Mouse (Mus musculus) liver, embryonic 13.5 days (tissue): ENCODE measurements at regions not wholly inside any gene's neighbourhood (a gene's known extent, or its start where the extent isn't known, plus 50 kb on each side); places are given as distances from the start of the nearest gene placed in this dataset.

Experiments used
- ATAC-seq: fragments of 200-750 bp; cut with Nextera tagmentation; 2 replicates; pipeline ENCODE4 v1.8.0; 2017; ENCODE audit warnings: low read depth, mild to moderate bottlenecking, moderate number of reproducible peaks, moderate library complexity
- DNase-seq: peaks from one replicate; pipeline ENCODE4 v3.0.0; 2022
- H3K27ac ChIP-seq: fragments of 300-500 bp; sonication (generic); 2 replicates; pipeline ENCODE4 v1.5.1; 2015; ENCODE audit warnings: moderate library complexity, mild to moderate bottlenecking, inconsistent platforms
- H3K27me3 ChIP-seq: fragments of 300-500 bp; sonication (generic); 2 replicates; pipeline ENCODE4 v1.6.1; 2015; ENCODE audit warnings: mild to moderate bottlenecking, inconsistent platforms
- H3K36me3 ChIP-seq: fragments of 300-500 bp; sonication (generic); 2 replicates; pipeline ENCODE4 v1.6.1; 2015; ENCODE audit warnings: mild to moderate bottlenecking, inconsistent platforms
- H3K4me1 ChIP-seq: fragments of 300-500 bp; sonication (generic); replicated peaks from 2 replicates; pipeline ENCODE4 v1.6.1; 2015; ENCODE audit warnings: inconsistent platforms
- H3K4me2 ChIP-seq: fragments of 300-500 bp; sonication (generic); 2 replicates; pipeline ENCODE4 v1.6.1; 2015; ENCODE audit warnings: inconsistent platforms, mild to moderate bottlenecking, moderate library complexity
- H3K4me3 ChIP-seq: fragments of 300-500 bp; sonication (generic); replicated peaks from 2 replicates; pipeline ENCODE4 v1.5.1; 2015; ENCODE audit warnings: mild to moderate bottlenecking, inconsistent platforms
- H3K9ac ChIP-seq: fragments of 300-500 bp; sonication (generic); 2 replicates; pipeline ENCODE4 v1.6.1; 2015; ENCODE audit warnings: mild to moderate bottlenecking, inconsistent platforms
- H3K9me3 ChIP-seq: fragments of 300-500 bp; sonication (generic); replicated peaks from 2 replicates; pipeline ENCODE4 v1.6.1; 2016; ENCODE audit warnings: inconsistent platforms
- WGBS: fragments of 180-500 bp; shearing (Covaris S2); methylation state at CpG from one replicate; pipeline ENCODE4 v1.1.7; 2015; ENCODE audit not compliant: insufficient replicate concordance; 5-methylcytosine and 5-hydroxymethylcytosine counted together

DNA sequence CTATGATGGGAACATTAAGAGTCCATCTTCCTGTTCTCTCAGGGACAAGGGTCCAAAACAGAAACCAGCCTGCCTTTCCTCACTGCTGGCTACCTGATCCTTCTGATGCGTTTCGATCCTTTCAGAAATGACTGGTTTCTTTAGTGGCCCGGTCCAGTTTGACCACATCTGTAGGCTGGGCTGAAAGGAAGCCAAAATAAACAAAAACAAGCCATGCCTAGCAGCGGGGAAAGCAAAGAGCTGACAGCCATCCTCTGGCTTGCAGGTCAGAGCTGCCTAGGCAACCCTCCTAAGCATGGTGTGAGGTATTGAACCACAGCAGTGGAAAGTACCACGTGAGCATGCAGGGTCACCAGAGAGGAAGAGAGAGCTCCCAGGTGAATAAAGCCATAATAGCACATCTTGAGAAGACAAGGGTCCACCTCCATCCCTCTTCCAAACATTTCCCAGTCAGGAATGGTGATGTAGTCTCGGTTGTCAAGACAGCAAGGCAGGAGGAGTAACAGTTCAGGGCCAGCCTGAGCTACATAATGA is 146.6 kb downstream of the Rybp start:
- Histone ChIP-seq H3K9ac (no peak overlapping the region), H3K36me3 (no peaks in the 10 kb centered on the region), H3K4me2 (no peak overlapping the region), H3K4me3 (no peak overlapping the region), H3K27ac (no peak overlapping the region), H3K4me1 (peaks cover 30% of the 10 kb centered on the region), H3K9me3 (no peaks in the 10 kb centered on the region), H3K27me3 (0 out of 2 replicates have a peak, but pooled peaks cover 9% of the 10 kb centered on the region)
- ATAC-seq (no peak), DNase-seq (no peak)
- WGBS: 47% methylated on average over 6 of the region's 6 CpGs

DNA sequence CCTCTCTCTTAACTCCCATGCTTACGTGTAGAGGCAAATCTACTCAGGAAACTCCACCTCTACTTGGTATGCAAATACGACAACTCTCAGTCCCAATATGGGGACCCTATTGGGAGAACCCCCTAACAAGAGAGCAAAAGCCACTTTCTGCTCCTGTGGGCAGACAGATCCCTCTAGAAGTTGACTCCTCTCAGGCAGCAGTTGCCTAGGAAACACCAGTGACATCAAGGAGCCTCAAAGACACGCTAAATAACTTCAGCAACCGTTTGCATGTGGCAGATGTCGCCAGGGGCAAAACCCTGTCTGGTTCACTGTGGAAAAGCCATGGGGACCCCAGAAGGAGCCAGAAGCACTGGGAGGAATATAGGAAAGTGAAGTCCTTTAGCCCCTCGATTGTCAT is 147.5 kb downstream of the Rybp start:
- Histone ChIP-seq H3K4me3 (no peak overlapping the region), H3K27ac (no peak overlapping the region), H3K27me3 (0 out of 2 replicates have a peak, but pooled peaks cover 9% of the 10 kb centered on the region), H3K9me3 (no peaks in the 10 kb centered on the region), H3K9ac (no peak overlapping the region), H3K36me3 (no peaks in the 10 kb centered on the region), H3K4me2 (no peak overlapping the region), H3K4me1 (peaks cover 24% of the 10 kb centered on the region)
- ATAC-seq (no peak), DNase-seq (no peak)
- WGBS: 60% methylated on average over 6 of the region's 6 CpGs

DNA sequence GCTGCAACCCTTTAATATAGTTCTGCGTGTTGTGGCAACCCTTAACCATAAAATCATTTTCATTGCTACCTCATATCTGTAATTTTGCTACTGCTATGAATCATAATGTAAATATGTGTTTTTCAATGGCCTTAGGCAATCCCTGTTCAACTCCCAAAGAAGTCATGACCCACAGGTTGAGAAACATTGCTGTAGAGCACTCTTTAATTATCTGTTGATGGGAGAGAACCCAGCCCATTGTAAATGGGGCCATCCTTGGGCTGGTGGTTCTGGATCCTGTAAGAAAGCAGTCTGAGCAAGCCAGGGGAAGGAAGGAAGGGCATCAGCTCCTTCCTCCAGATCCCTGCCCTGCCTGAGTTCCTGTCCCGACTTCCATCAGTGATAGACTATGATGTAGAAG is 148.6 kb downstream of the Rybp start:
- ATAC-seq (no peak), DNase-seq (no peak)
- Histone ChIP-seq H3K4me2 (no peak overlapping the region), H3K4me1 (peaks cover 14% of the 10 kb centered on the region), H3K27ac (no peak overlapping the region), H3K36me3 (no peaks in the 10 kb centered on the region), H3K9ac (no peak overlapping the region), H3K27me3 (0 out of 2 replicates have a peak, but pooled peaks cover 9% of the 10 kb centered on the region), H3K9me3 (no peaks in the 10 kb centered on the region), H3K4me3 (no peak overlapping the region)
- WGBS: 51% methylated on average over 2 of the region's 2 CpGs

DNA sequence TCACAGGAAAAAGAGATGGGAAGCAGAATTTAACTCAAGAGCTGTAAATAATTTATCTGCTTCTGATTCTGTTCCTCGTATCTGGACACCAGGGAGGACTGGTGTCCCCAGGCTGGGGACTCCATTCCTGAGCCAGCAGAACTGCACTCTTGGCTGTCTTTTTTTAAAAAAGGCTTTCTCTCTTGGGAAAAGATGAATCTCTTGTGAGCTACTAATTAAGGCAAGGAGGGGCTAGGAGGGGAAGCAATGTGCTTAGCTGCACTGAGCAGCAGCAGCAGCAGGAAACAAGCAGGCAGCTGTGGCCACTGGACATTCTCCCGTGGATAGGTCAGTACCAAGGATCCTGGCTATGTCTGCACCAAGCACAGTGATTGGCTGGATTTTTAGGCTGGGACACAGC is 152.1 kb downstream of the Rybp start:
- no peak overlapping the region for H3K27ac ChIP-seq
- H3K36me3 ChIP-seq: no peaks in the 10 kb centered on the region
- H3K4me1 ChIP-seq: no peaks in the 10 kb centered on the region
- no peak overlapping the region for H3K4me2 ChIP-seq
- no peaks in the 10 kb centered on the region for H3K9me3 ChIP-seq
- DNase-seq (no peak), ATAC-seq (no peak)
- no peak overlapping the region for H3K9ac ChIP-seq
- H3K27me3 ChIP-seq: 0 out of 2 replicates have a peak, but pooled peaks cover 9% of the 10 kb centered on the region
- no peak overlapping the region for H3K4me3 ChIP-seq
- 24% methylated on average over 2 of the region's 2 CpGs for WGBS

DNA sequence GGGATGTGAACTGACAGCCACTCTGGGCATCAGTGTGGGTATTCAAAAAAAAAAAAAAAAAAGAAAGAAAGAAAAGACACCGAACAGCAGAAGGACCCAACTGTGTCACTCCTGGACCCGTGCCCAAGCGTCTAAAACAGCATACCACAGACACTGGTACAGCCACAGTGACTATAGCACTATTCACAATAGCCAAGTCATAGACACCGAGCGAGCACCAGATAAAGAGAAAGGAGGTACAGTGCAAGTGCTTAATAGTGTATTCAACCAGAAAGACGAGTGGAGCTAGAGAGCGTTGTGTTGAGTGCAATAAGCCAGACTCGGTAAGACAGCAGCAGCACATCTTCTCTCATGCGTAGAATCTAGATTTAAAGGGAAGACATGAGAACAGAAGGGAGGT is 153.3 kb downstream of the Rybp start:
- 67% methylated on average over 9 of the region's 9 CpGs for WGBS
- Histone ChIP-seq H3K4me3 (no peak overlapping the region), H3K27ac (no peak overlapping the region), H3K27me3 (0 out of 2 replicates have a peak, but pooled peaks cover 2% of the 10 kb centered on the region), H3K4me1 (no peaks in the 10 kb centered on the region), H3K4me2 (no peak overlapping the region), H3K9ac (no peak overlapping the region), H3K36me3 (no peaks in the 10 kb centered on the region), H3K9me3 (no peaks in the 10 kb centered on the region)
- ATAC-seq (no peak), DNase-seq (no peak)

DNA sequence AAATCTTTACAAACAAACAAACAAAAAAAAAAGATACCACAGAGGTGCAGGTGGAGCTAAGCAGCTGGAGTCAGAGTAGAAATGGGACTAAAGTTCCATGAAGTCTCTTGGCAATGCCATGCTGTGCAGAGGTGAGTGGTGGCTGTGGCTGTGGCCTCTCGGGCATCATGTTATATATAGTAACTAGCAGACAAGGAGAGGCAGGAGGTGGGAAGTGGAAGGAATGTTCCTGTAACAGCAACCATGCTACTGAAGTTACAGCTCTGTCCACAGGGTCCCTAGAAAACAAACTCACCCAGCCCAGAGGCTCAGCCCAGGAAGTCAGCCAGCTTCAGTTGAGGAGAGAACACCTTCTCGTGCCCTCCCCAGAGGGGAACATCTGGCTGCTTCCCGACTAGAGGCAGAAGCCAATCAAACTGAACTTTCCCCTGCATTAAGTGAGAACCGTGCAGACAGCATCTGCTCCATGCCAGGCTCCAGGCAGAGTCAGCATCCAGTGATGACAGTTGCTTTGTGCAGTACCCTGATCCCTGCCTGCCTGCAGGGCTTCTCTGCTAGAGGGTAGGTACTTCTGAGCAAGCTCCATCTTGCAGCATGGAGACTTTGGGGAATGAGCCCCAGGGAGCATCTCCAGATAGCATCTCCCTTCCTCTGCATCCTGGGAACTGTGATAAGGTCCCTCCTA is 154.2 kb downstream of the Rybp start:
- Histone ChIP-seq H3K4me3 (no peak overlapping the region), H3K36me3 (no peaks in the 10 kb centered on the region), H3K9ac (no peak overlapping the region), H3K27me3 (no peaks in the 10 kb centered on the region), H3K4me1 (no peaks in the 10 kb centered on the region), H3K4me2 (no peak overlapping the region), H3K9me3 (no peaks in the 10 kb centered on the region), H3K27ac (no peak overlapping the region)
- no peak for DNase-seq
- 35% methylated on average over 4 of the region's 4 CpGs for WGBS
- no peak for ATAC-seq

DNA sequence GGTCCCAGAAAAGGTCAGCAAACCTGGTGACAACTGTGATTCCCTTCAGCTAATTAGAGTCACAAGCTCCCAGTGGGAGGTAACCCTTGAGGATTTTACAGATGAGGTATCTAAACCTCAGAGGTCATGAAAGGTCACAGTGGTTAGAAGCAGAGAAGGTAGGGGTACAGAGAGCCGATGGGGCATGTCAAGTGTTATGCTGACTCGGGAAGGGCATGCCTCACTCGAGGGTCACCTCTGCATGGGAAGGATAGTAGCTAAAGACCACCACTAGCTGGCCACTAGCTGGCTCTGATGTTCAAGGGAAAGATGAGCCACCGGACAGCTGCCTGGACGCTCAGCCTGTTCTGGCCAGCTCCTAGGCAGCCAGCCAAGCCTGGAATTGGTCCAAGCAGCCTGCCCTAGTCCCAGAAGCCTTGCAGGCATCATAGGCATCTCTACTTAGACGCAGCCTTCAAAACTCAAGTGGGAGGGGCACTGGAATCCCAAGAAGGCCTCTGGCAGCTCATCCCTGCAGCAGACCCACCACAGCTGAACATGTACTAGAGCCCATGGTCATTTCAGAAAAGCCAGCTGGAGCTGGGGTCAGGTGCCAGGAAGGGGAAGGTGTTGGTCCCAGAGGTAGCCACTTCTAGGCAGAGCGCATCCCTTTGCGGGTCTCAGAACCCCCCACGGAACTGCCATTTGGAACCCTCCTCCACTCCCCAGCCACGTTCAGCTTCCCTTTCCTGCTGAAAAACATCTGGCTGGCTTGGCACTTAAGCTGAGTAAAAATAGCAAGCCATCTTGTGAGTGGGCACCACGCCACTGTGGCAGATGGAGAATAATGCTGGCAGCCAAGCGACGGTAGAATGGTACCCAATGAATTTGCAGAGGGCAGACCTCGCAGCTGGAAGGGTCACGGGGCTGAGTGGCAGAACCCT is 159.8 kb downstream of the Rybp start:
- H3K4me2 ChIP-seq: no peak overlapping the region
- H3K36me3 ChIP-seq: no peaks in the 10 kb centered on the region
- DNase-seq (no peak), ATAC-seq (no peak)
- no peak overlapping the region for H3K27ac ChIP-seq
- H3K27me3 ChIP-seq: peaks cover 8% of the 10 kb centered on the region; the same call in 1 of the 2 replicates
- WGBS: 50% methylated on average over 15 of the region's 15 CpGs
- 0 out of 2 replicates have a peak, but pooled peaks cover 3% of the 10 kb centered on the region for H3K4me1 ChIP-seq
- H3K9ac ChIP-seq: no peak overlapping the region
- no peak overlapping the region for H3K4me3 ChIP-seq
- H3K9me3 ChIP-seq: no peaks in the 10 kb centered on the region

DNA sequence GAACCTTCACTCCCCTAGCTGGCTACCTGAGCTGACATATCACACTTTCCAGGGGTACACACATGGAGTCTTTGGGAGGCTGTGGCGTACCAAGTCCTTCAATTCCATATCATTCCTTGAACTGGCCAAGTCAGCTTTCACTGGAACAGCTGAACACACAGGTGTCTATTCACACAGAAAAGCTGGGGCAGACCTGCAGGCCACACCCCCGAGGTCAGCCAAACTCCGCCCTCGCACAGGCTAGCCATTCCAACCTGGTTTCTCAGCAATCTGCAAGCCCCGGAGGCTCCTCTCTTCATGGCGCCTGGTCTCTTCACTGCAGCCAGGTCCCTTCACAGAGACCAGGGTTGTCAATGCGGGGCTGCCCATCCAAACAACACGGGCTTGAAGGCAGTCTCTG is 160.5 kb downstream of the Rybp start:
- ATAC-seq (no peak), DNase-seq (no peak)
- Histone ChIP-seq H3K9ac (no peak overlapping the region), H3K27ac (no peak overlapping the region), H3K4me1 (0 out of 2 replicates have a peak, but pooled peaks cover 3% of the 10 kb centered on the region), H3K27me3 (peaks cover 8% of the 10 kb centered on the region; the same call in 1 of the 2 replicates), H3K36me3 (no peaks in the 10 kb centered on the region), H3K4me3 (no peak overlapping the region), H3K9me3 (no peaks in the 10 kb centered on the region), H3K4me2 (no peak overlapping the region)
- 40% methylated on average over 8 of the region's 8 CpGs for WGBS

DNA sequence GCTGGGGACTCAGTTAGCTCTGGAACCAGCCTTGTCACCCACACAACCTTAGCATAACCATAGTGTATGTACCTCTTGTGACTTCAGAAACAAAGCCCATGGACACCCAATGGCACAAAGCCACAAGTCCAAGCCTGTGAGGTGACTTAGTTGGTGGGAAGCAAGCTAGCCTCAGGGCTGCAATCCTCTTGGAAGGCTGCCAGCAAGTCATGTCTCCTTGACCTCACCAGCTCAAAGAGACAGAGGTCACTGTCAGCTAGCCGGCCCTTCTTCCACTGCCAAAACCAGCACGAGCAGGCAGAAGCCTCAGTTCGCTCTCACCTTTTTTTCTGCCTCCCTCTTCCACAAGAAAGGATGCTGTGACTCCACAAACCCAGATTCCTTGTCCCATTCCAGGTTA is 161.0 kb downstream of the Rybp start:
- DNase-seq: no peak
- H3K9me3 ChIP-seq: no peaks in the 10 kb centered on the region
- H3K36me3 ChIP-seq: no peaks in the 10 kb centered on the region
- H3K27me3 ChIP-seq: peaks cover 8% of the 10 kb centered on the region; the same call in 1 of the 2 replicates
- H3K9ac ChIP-seq: no peak overlapping the region
- 0 out of 2 replicates have a peak, but pooled peaks cover 3% of the 10 kb centered on the region for H3K4me1 ChIP-seq
- ATAC-seq: no peak
- WGBS: 67% methylated on average over 3 of the region's 3 CpGs
- no peak overlapping the region for H3K4me2 ChIP-seq
- H3K27ac ChIP-seq: no peak overlapping the region
- no peak overlapping the region for H3K4me3 ChIP-seq

DNA sequence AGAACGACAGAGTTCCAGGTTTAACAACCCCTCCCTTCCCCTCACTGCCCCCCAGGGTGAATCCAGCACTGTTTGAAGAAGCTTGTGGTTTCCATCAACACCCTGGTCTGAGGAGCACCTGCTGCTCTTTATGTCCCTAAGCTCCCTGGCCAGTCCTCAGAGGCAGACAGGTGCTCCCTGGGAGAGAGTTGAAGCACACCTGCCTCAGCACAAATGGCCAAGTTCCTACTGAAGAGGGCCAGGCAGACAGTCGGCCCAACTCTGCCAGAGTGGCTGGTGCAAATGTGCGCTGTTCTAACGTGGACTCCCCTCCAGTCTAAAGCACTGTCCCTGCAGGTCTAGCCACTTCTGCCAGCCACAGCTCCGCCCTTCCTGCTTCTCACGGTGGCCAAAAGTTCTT is 166.0 kb downstream of the Rybp start:
- Histone ChIP-seq H3K27ac (no peak overlapping the region), H3K27me3 (0 out of 2 replicates have a peak, but pooled peaks cover 5% of the 10 kb centered on the region), H3K9ac (no peak overlapping the region), H3K4me3 (no peak overlapping the region), H3K4me2 (no peak overlapping the region), H3K36me3 (no peaks in the 10 kb centered on the region), H3K4me1 (0 out of 2 replicates have a peak, but pooled peaks cover under 1% of the 10 kb centered on the region), H3K9me3 (no peaks in the 10 kb centered on the region)
- DNase-seq: no peak
- 29% methylated on average over 6 of the region's 6 CpGs for WGBS
- no peak for ATAC-seq
